In genomic region chr5:92635891-92636290, GRCm38 (mm10) we compare ENCODE assay signal across 21 mouse cellular contexts. TPM values are rescaled to one million over a fixed set of nuclear protein-coding genes. Genes with fewer than 3 reads are reported as not detected.
DNase-seq lines count a peak whose midpoint lies in the region; ATAC-seq and TF ChIP-seq lines count a peak whose summit lies in the region.
"Had no signal": no experiment of that assay in that cellular context is flagged by ENCODE, and none has a peak within 500 bp of the region (broad histone marks: within the 10 kb centered on the region; RNA-seq: fewer than 3 reads in every experiment).

No protein-coding gene starts in this region.

- no peak overlapping the region for H3K4me2 ChIP-seq in heart, embryonic 11.5 days

- H3K4me3 ChIP-seq in heart, adult 2 months = no peak overlapping the region
- H3K4me3 ChIP-seq in heart, embryonic 10.5 days = no peak overlapping the region
- H3K4me3 ChIP-seq in heart, embryonic 11.5 days (ENCODE audit: low read depth, low read length) = no peak overlapping the region

- intact Hi-C loops in heart, adult 2 months (cut with DNase I) = no loop called here

- no peak overlapping the region for H3K27ac ChIP-seq in heart, adult 2 months
- H3K27ac ChIP-seq in heart, embryonic 10.5 days = no peak overlapping the region
- H3K27ac ChIP-seq in heart, embryonic 11.5 days (ENCODE audit: low read depth, low read length) = no peak overlapping the region

- DNase-seq in heart, adult 11 months = peak; percentile 60
- no peak for DNase-seq in heart, adult 2 months
- peak; percentile 56 for DNase-seq in heart, embryonic 10.5 days (ENCODE audit: low spot score)
- DNase-seq: adrenal gland, adult 2 months; adrenal gland, adult 8-10 months; adrenal gland, postnatal 10 days; adrenal gland, postnatal 14 days; adrenal gland, postnatal 25 days; adrenal gland, postnatal 36 days; B cell, adult 2 months; cerebellum, adult 11 months; cerebellum, adult 11-12 months; cerebellum, adult 18-20 months had no signal

- TF ChIP-seq CTCF in heart, adult 2 months (IDR thresholded peaks at IDR 0.05) = no peak

- no peak for TF ChIP-seq POLR2A in heart, adult 2 months (IDR thresholded peaks at IDR 0.05; ENCODE audit: insufficient read depth, low read depth, low read length)

- no peaks in the 10 kb centered on the region for H3K4me1 ChIP-seq in heart, adult 2 months (ENCODE audit: control insufficient read depth, insufficient read depth, low read length)
- H3K4me1 ChIP-seq in heart, embryonic 10.5 days = no peaks in the 10 kb centered on the region
- H3K4me1 ChIP-seq in heart, embryonic 11.5 days (ENCODE audit: control insufficient read depth, insufficient read depth, low read length) = no peaks in the 10 kb centered on the region

- WGBS in heart, adult 2 months = 84% methylated on average over 5 of the region's 5 CpGs
- WGBS in heart, embryonic 10.5 days = 87% methylated on average over 5 of the region's 5 CpGs
- WGBS in heart, embryonic 11.5 days (ENCODE audit: insufficient replicate concordance) = 82% methylated on average over 5 of the region's 5 CpGs

- H3K36me3 ChIP-seq in heart, adult 2 months (ENCODE audit: control insufficient read depth, insufficient read depth, low read length) = no peaks in the 10 kb centered on the region
- H3K36me3 ChIP-seq in heart, embryonic 10.5 days = no peaks in the 10 kb centered on the region
- H3K36me3 ChIP-seq in heart, embryonic 11.5 days (ENCODE audit: control insufficient read depth, insufficient read depth, low read length) = no peaks in the 10 kb centered on the region
- H3K36me3 ChIP-seq: G1E had no signal

- H3K9me3 ChIP-seq in heart, embryonic 10.5 days = no peaks in the 10 kb centered on the region
- no peaks in the 10 kb centered on the region for H3K9me3 ChIP-seq in heart, embryonic 11.5 days (replicated peaks; ENCODE audit: control insufficient read depth, low read length)
- H3K9me3 ChIP-seq: G1E had no signal

- no peak overlapping the region for H3K9ac ChIP-seq in heart, adult 2 months (ENCODE audit: low read depth, low read length)
- H3K9ac ChIP-seq in heart, embryonic 11.5 days (ENCODE audit: low read depth, low read length) = no peak overlapping the region

- no peaks in the 10 kb centered on the region for H3K79me2 ChIP-seq in heart, adult 2 months (replicated peaks; ENCODE audit: control insufficient read depth, insufficient read depth, low read length)

- ATAC-seq in heart, embryonic 11.5 days (replicated peaks; ENCODE audit: insufficient number of reproducible peaks, low FRiP score, low TSS enrichment) = no peak
- ATAC-seq: activated CD4-positive, CD25-positive, alpha-beta regulatory T cell, adult 4 months; CD4-positive, CD25-positive, alpha-beta regulatory T cell, adult 4 months; Patski had no signal

- no peaks in the 10 kb centered on the region for H3K27me3 ChIP-seq in heart, adult 2 months (ENCODE audit: control insufficient read depth, insufficient read depth, low read length)
- no peaks in the 10 kb centered on the region for H3K27me3 ChIP-seq in heart, embryonic 10.5 days (ENCODE audit: insufficient read depth, poor library complexity, severe bottlenecking)
- no peaks in the 10 kb centered on the region for H3K27me3 ChIP-seq in heart, embryonic 11.5 days (ENCODE audit: control insufficient read depth, insufficient read depth, low read length)
- H3K27me3 ChIP-seq: CH12.LX had no signal

- no peak for TF ChIP-seq EP300 in heart, adult 2 months (IDR thresholded peaks at IDR 0.05; ENCODE audit: insufficient read depth, low read depth, low read length)

RNA-seq across cellular contexts. Expression of gene Stbd1, which starts 33.0 kb away (rescaled TPM):
- 1 to 10 TPM; 1.2 to 2.5 TPM for total RNA-seq in heart, adult 2 months (2021)
- polyA plus RNA-seq in heart, adult 2 months (2012; rRNA removed) = 5.2 and 6.5 TPM in 2 replicates
- 45.2 and 75.6 TPM in 2 replicates for polyA plus RNA-seq in heart, embryonic 10.5 days (2016; fragmentation: Nextera tagmentation; extraction: Ambion mirVana)
- polyA plus RNA-seq in heart, embryonic 11.5 days (2014; fragmentation: Nextera tagmentation; extraction: Ambion mirVana) = 67.9 and 80.2 TPM in 2 replicates
- polyA plus RNA-seq: G1E had no signal

RNA-seq across cellular contexts. Expression of gene Ccdc158, which starts 39.2 kb away (rescaled TPM):
- under 1 TPM in 1 of 2 experiments, not detected in 1; 0.09 TPM for total RNA-seq in heart, adult 2 months (2021)
- polyA plus RNA-seq in heart, adult 2 months (2012; rRNA removed) = 0.18 TPM in 1 of 2 replicates, not detected in the other
- polyA plus RNA-seq in heart, embryonic 10.5 days (2016; fragmentation: Nextera tagmentation; extraction: Ambion mirVana) = 0.87 and 0.90 TPM in 2 replicates
- polyA plus RNA-seq in heart, embryonic 11.5 days (2014; fragmentation: Nextera tagmentation; extraction: Ambion mirVana) = 1.1 and 1.8 TPM in 2 replicates
- total RNA-seq: CH12.LX, MEL had no signal
- polyA plus RNA-seq: activated CD4-positive, CD25-positive, alpha-beta regulatory T cell, adult 4 months; C2C12; CD4-positive, CD25-positive, alpha-beta regulatory T cell, adult 4 months; G1E had no signal

RNA-seq across cellular contexts. Expression of gene Shroom3, which starts 47.3 kb away (rescaled TPM):
- total RNA-seq in heart, adult 2 months (2021) = 10 to 100 TPM; 32.8 to 38.5 TPM
- polyA plus RNA-seq in heart, adult 2 months (2012; rRNA removed) = 31.4 and 32.8 TPM in 2 replicates
- polyA plus RNA-seq in heart, embryonic 10.5 days (2016; fragmentation: Nextera tagmentation; extraction: Ambion mirVana) = 11.4 and 11.6 TPM in 2 replicates
- 13.4 and 14.9 TPM in 2 replicates for polyA plus RNA-seq in heart, embryonic 11.5 days (2014; fragmentation: Nextera tagmentation; extraction: Ambion mirVana)
- total RNA-seq: MEL had no signal
- polyA plus RNA-seq: activated CD4-positive, CD25-positive, alpha-beta regulatory T cell, adult 4 months; CD4-positive, CD25-positive, alpha-beta regulatory T cell, adult 4 months; G1E had no signal

Comparison
In these comparisons a context has a peak if more than half of its experiments do, and no peak if none do; other contexts are left out.
1. DNase-seq: peak in heart, adult 11 months (single experiment) and heart, embryonic 10.5 days (single experiment); none in heart, adult 2 months (0 of 2).